Mouse (Mus musculus) limb, embryonic 11.5 days (tissue): ENCODE results near the gene Taar8a. TPM values are rescaled to one million over a fixed set of nuclear protein-coding genes. Genes with fewer than 3 reads are reported as not detected.
A peak's percentile ranks its signal among the peaks of the same experiment; 100 is the strongest.
"Not testable (repeated sequence)": the region's sequence is repeated elsewhere in the genome, so short reads cannot be mapped to it uniquely, and the experiment has no call there.

Experiments used
- ATAC-seq: fragments of 200-750 bp; cut with Nextera tagmentation; 2 replicates; pipeline ENCODE4 v1.8.0; 2017; ENCODE audit warnings: low read depth; ENCODE audit not compliant: insufficient number of reproducible peaks, low FRiP score, low TSS enrichment
- DNase-seq: peaks from one replicate; pipeline ENCODE4 v3.0.0-alpha.2; 2015; ENCODE audit warnings: low spot score
- H3K27ac ChIP-seq: fragments of 300-500 bp; sonication (generic); replicated peaks from 2 replicates; pipeline ENCODE4 v1.5.1; 2014; ENCODE audit warnings: low read depth, mild to moderate bottlenecking, low read length
- H3K27me3 ChIP-seq: fragments of 300-500 bp; sonication (generic); 2 replicates; pipeline ENCODE4 v1.6.1; 2014; ENCODE audit warnings: mild to moderate bottlenecking, low read length, mixed read lengths; ENCODE audit not compliant: control insufficient read depth, insufficient read depth
- H3K36me3 ChIP-seq: fragments of 300-500 bp; sonication (generic); 2 replicates; pipeline ENCODE4 v1.6.1; 2014; ENCODE audit warnings: mild to moderate bottlenecking, low read length, moderate library complexity, mixed read lengths; ENCODE audit not compliant: control insufficient read depth, insufficient read depth
- H3K4me1 ChIP-seq: fragments of 300-500 bp; sonication (generic); 2 replicates; pipeline ENCODE4 v1.6.1; 2014; ENCODE audit warnings: low read length, mixed read lengths; ENCODE audit not compliant: control insufficient read depth, insufficient read depth
- H3K4me2 ChIP-seq: fragments of 300-500 bp; sonication (generic); 2 replicates; pipeline ENCODE4 v1.6.1; 2014; ENCODE audit warnings: low read depth, mild to moderate bottlenecking, moderate library complexity; ENCODE audit not compliant: severe bottlenecking
- H3K4me3 ChIP-seq: fragments of 300-500 bp; sonication (generic); 2 replicates; pipeline ENCODE4 v1.5.1; 2014; ENCODE audit warnings: low read depth, low read length
- H3K9ac ChIP-seq: fragments of 300-500 bp; sonication (generic); 2 replicates; pipeline ENCODE4 v1.6.1; 2014; ENCODE audit warnings: mild to moderate bottlenecking, low read length
- H3K9me3 ChIP-seq: fragments of 300-500 bp; sonication (generic); 2 replicates; pipeline ENCODE4 v1.6.1; 2016; ENCODE audit warnings: low read length; ENCODE audit not compliant: control insufficient read depth
- WGBS: fragments of 180-500 bp; shearing (Covaris S2); extraction: QIAGEN DNeasy Blood & Tissue Kit; methylation state at CpG from one replicate; pipeline ENCODE4 v1.1.7; 2014; 5-methylcytosine and 5-hydroxymethylcytosine counted together
- polyA plus RNA-seq: library from polyadenylated mRNA; unstranded; fragments of >200 nt; fragmentation: Nextera tagmentation; extraction: Ambion mirVana; gene quantifications from 2 replicates; pipeline ENCODE4 v1.2.1, GENCODE M21; 2014

Gene Taar8a
- polyA plus RNA-seq, 1 experiment from 2014 or later: not detected

DNA sequence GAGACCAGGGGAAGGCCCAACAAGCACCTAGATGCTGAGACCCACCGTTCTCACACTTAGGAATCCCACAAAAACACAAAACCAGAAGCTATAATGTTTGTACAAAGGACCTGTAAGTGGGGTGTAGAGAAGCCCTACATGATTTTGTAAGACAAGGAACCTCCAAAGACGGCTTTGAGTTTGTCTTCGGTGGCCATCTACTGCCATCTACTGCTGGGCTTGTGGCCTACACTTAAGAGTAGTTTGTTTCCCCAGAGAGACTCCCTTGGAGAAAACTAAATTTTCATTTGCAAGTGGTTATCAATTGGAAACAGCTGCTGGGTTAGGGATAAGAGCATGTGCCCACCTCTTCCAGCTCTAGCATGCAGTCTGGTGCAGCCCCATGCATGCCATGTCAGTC lies 3.9 kb downstream of the Taar8a start:
- Histone ChIP-seq H3K9me3 (no peaks in the 10 kb centered on the region), H3K36me3 (no peaks in the 10 kb centered on the region), H3K4me1 (no peaks in the 10 kb centered on the region), H3K4me2 (no peak overlapping the region), H3K9ac (no peak overlapping the region), H3K27me3 (no peaks in the 10 kb centered on the region), H3K27ac (no peak overlapping the region), H3K4me3 (no peak overlapping the region)
- DNase-seq (peak; percentile 44), ATAC-seq (no peak)
- 39% methylated on average over 3 of the region's 3 CpGs for WGBS

DNA sequence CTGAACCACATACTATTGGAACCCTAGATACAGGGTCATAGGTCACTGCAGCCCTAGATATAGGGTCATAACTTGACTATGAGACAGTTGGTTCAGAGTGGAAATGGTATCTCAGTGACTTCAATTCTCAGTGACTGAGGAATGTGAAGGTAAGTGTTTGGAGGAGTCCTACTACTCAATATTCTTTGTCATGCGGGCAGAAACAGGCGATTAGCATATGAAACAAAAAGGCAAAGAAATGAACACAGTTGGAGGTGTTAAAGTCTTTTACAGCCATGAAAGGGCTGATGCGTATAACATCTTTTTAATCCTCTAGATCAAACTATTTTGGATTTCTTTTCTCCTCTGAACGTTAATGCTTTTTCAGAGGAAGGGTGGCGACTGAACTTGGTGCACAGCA lies 9.6 kb downstream of the Taar8a start:
- no peak overlapping the region for H3K4me3 ChIP-seq
- H3K27me3 ChIP-seq: no peaks in the 10 kb centered on the region
- H3K36me3 ChIP-seq: no peaks in the 10 kb centered on the region
- no peak overlapping the region for H3K9ac ChIP-seq
- no peaks in the 10 kb centered on the region for H3K4me1 ChIP-seq
- H3K9me3 ChIP-seq: no peaks in the 10 kb centered on the region
- no peak for ATAC-seq
- no peak overlapping the region for H3K4me2 ChIP-seq
- WGBS: 82% methylated on average over 5 of the region's 5 CpGs
- DNase-seq: no peak
- no peak overlapping the region for H3K27ac ChIP-seq

DNA sequence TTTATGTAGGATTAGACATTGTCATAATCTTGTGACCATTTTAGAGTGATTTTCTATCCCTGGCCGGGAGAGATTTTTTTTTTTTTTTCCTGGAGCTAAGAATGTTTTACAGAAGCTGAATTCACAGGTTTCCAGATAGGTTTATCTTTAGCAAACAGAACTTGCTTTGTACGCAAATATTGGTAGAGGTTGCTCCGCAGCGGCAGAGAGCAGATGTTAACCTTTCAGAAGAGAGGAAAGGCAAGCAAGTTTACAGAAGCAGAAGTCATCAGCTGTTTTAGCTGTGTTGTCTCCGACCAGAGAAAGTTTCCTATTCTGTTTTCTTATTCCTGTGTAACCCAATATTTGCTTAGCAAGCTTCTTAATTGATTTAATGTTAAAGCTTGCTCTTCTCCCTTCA lies 10.3 kb downstream of the Taar8a start:
- Histone ChIP-seq H3K27ac (no peak overlapping the region), H3K9me3 (no peaks in the 10 kb centered on the region), H3K4me1 (no peaks in the 10 kb centered on the region), H3K4me3 (no peak overlapping the region), H3K36me3 (no peaks in the 10 kb centered on the region), H3K27me3 (no peaks in the 10 kb centered on the region), H3K4me2 (no peak overlapping the region), H3K9ac (no peak overlapping the region)
- ATAC-seq: no peak
- DNase-seq: no peak
- WGBS: 92% methylated on average over 5 of the region's 5 CpGs

DNA sequence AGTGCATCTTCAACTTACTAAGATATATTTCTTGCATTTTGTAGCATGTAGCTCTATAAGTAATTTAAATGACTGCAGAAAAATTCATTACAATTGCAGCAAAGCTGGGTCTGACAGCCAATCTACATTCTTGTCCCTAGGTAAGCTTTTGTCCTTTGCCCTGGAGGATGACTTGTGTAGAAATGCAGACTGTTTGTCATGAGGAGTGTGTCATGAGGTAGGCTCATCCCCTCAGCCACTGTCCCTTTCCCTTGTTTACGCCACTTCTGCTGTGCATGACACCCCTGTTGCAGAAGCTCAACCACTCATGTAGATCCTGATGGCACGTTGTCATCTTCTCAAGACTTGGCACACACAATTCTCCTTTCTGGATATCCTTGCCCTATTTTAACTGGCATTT lies 10.9 kb downstream of the Taar8a start:
- DNase-seq (no peak), ATAC-seq (no peak)
- WGBS: 91% methylated on average over 2 of the region's 2 CpGs
- Histone ChIP-seq H3K27ac (no peak overlapping the region), H3K4me3 (no peak overlapping the region), H3K27me3 (no peaks in the 10 kb centered on the region), H3K9ac (no peak overlapping the region), H3K36me3 (no peaks in the 10 kb centered on the region), H3K4me1 (no peaks in the 10 kb centered on the region), H3K4me2 (no peak overlapping the region), H3K9me3 (no peaks in the 10 kb centered on the region)

DNA sequence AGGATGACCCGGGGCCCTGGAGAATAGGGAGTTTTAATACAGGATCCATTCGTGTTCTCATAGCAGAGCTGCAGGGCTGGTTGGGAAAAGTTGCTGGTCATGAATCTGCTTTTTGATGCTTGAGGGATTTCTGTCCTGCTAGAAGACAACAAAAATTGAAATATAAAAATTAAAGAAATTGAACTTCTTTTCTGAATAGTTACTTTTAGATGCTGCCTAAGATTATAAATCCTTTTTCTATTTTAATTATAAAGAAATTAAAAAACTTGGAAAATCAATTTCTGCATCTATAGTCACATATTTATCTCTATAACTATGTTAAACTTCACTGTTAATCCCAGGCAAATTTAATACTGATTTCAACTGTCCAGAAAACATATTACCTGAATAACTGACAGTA lies 15.9 kb downstream of the Taar8a start, which contains the start of gene Taar8b:
Gene Taar8b, minus strand, starts transcription at position 101 of the 400 bp plus-strand sequence.
- Histone ChIP-seq H3K4me3 (no peak within 1 kb of the TSS), H3K4me1 (no peaks in the 10 kb centered on the region), H3K27me3 (no peaks in the 10 kb centered on the region), H3K36me3 (no peaks in the 10 kb centered on the region), H3K27ac (no peak within 1 kb of the TSS), H3K4me2 (no peak within 1 kb of the TSS), H3K9me3 (no peaks in the 10 kb centered on the region), H3K9ac (no peak within 1 kb of the TSS)
- 72% methylated on average over 2 of the region's 2 CpGs for WGBS
- DNase-seq (no peak), ATAC-seq (no peak)

DNA sequence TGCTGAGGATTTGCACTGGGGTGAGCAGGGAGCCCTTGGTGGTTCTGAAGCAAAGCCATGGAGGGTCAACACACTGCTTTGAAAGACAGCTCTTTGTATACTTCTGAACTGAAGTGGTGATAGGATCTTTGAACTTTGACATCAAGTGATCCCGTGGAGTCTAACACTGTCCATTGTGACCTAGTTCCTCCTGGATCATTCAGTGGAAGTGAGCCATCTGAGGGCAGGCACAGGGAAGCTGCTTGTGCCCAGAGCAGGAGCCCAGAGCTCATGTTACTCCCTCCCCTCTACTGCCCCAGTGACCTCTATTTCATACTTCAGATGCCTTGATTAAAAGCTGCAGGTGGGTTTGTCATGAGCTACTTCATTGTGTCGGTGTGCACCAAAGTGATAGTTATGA lies 20.7 kb downstream of the Taar8a start:
- not testable (repeated sequence) for H3K27me3 ChIP-seq, ATAC-seq
- WGBS: 80% methylated on average over 2 of the region's 2 CpGs

DNA sequence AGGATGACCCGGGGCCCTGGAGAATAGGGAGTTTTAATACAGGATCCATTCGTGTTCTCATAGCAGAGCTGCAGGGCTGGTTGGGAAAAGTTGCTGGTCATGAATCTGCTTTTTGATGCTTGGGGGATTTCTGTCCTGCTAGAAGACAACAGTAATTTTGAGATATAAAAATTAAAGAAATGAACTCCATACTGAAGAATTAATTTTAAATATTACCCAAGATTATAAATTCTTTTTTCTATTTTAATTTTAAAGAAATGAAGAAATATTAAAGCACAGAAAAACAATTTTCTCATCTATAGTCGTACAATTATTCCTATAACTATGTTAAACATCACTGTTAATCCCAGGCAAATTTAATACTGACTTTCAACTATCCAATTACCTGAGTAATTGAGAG lies 25.5 kb downstream of the Taar8a start, which contains the start of gene Taar8c:
Gene Taar8c, minus strand, starts transcription at position 101 of the 400 bp plus-strand sequence.
- not testable (repeated sequence) for H3K4me2 ChIP-seq, ATAC-seq, H3K4me1 ChIP-seq, H3K27me3 ChIP-seq, H3K36me3 ChIP-seq, H3K27ac ChIP-seq, H3K9me3 ChIP-seq, H3K9ac ChIP-seq, H3K4me3 ChIP-seq, DNase-seq
- 84% methylated on average over 1 of the region's 3 CpGs for WGBS

More for the DNA sequence above, 20.7 kb downstream of the Taar8a start:
- not testable (repeated sequence) for H3K4me2 ChIP-seq, DNase-seq, H3K9ac ChIP-seq, H3K36me3 ChIP-seq, H3K4me1 ChIP-seq, H3K27ac ChIP-seq, H3K4me3 ChIP-seq, H3K9me3 ChIP-seq

DNA sequence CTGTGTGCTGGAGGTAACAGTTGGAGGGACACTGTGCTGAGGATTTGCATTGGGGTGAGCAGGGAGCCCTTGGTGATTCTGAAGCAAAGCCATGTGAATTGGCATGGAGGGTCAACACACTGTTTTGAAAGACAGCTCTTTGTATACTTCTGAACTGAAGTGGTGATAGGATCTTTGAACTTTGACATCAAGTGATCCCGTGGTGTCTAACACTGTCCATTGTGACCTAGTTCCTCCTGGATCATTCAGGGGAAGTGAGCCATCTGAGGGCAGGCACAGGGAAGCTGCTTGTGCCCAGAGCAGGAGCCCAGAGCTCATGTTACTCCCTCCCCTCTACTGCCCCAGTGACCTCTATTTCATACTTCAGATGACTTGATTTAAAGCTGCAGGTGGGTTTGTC lies 27.0 kb downstream of the Taar8a start:
- H3K27ac ChIP-seq, H3K27me3 ChIP-seq, H3K9me3 ChIP-seq, ATAC-seq, H3K4me2 ChIP-seq, DNase-seq, H3K9ac ChIP-seq, H3K4me1 ChIP-seq, H3K4me3 ChIP-seq, H3K36me3 ChIP-seq: not testable (repeated sequence)
- 64% methylated on average over 1 of the region's 1 CpGs for WGBS

DNA sequence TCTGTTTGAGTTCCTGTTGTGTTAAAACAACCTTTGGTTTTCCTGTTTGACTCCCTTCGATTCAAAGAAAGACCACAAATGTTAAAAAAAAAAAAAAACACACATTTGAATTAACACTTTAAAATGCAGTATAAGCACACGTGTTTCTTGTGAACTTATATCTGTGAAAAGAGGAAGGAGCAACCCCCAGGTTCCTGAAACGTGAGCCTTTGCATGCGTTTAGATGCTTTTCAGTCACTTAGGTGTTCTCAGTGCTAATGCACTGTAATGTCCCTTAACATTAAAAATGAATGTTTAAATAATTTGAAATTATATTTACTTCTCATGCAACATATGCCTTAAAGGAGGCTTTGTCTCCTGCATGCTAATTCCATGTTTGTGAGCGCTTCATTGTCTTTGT lies 31.4 kb downstream of the Taar8a start:
- 57% methylated on average over 5 of the region's 5 CpGs for WGBS
- no peak overlapping the region for H3K4me3 ChIP-seq
- ATAC-seq (no peak), DNase-seq (no peak)
- H3K4me2 ChIP-seq: no peak overlapping the region
- no peak overlapping the region for H3K9ac ChIP-seq
- H3K9me3 ChIP-seq: no peaks in the 10 kb centered on the region
- H3K27ac ChIP-seq: no peak overlapping the region
- H3K36me3 ChIP-seq: no peaks in the 10 kb centered on the region
- H3K27me3 ChIP-seq: no peaks in the 10 kb centered on the region
- no peaks in the 10 kb centered on the region for H3K4me1 ChIP-seq
